Mouse (Mus musculus) forebrain, embryonic 15.5 days (tissue): Measurements from ENCODE around the gene Gm39566. TPM values are rescaled to one million over a fixed set of nuclear protein-coding genes. Genes with fewer than 3 reads are reported as not detected.

Experiments used
- ATAC-seq: fragments of 200-750 bp; cut with Nextera tagmentation; replicated peaks from 2 replicates; pipeline ENCODE4 v1.8.0; 2017; ENCODE audit warnings: mild to moderate bottlenecking, moderate TSS enrichment, moderate library complexity
- H3K27ac ChIP-seq: fragments of 300-500 bp; sonication (generic); replicated peaks from 2 replicates; pipeline ENCODE4 v1.5.1; 2015; ENCODE audit warnings: mild to moderate bottlenecking, inconsistent platforms
- H3K27me3 ChIP-seq: fragments of 300-500 bp; sonication (generic); 2 replicates; pipeline ENCODE4 v1.6.1; 2015; ENCODE audit warnings: inconsistent platforms
- H3K36me3 ChIP-seq: fragments of 300-500 bp; sonication (generic); 2 replicates; pipeline ENCODE4 v1.6.1; 2015; ENCODE audit warnings: mild to moderate bottlenecking, inconsistent platforms
- H3K4me1 ChIP-seq: fragments of 300-500 bp; sonication (generic); 2 replicates; pipeline ENCODE4 v1.6.1; 2015; ENCODE audit warnings: inconsistent platforms
- H3K4me2 ChIP-seq: fragments of 300-500 bp; sonication (generic); replicated peaks from 2 replicates; pipeline ENCODE4 v1.6.1; 2015; ENCODE audit warnings: mild to moderate bottlenecking, inconsistent platforms
- H3K4me3 ChIP-seq: fragments of 300-500 bp; sonication (generic); 2 replicates; pipeline ENCODE4 v1.5.1; 2015; ENCODE audit warnings: mild to moderate bottlenecking, inconsistent platforms
- H3K9ac ChIP-seq: fragments of 300-500 bp; sonication (generic); replicated peaks from 2 replicates; pipeline ENCODE4 v1.6.1; 2015; ENCODE audit warnings: mild to moderate bottlenecking, inconsistent platforms
- H3K9me3 ChIP-seq: fragments of 300-500 bp; sonication (generic); 2 replicates; pipeline ENCODE4 v1.6.1; 2016; ENCODE audit warnings: inconsistent platforms
- WGBS: fragments of 180-500 bp; shearing (Covaris S2); methylation state at CpG from one replicate; pipeline ENCODE4 v1.1.7; 2015; ENCODE audit warnings: mixed read lengths; 5-methylcytosine and 5-hydroxymethylcytosine counted together
- polyA plus RNA-seq: library from polyadenylated mRNA; unstranded; fragments of >200 nt; fragmentation: Nextera tagmentation; extraction: Ambion mirVana; gene quantifications from 2 replicates; pipeline ENCODE4 v1.2.1, GENCODE M21; 2015

The Gm39566 gene
- polyA plus RNA-seq, 1 experiment from 2014 or later, result not detected

GRCm38 (mm10) chr11:69846738-69847688 is 31.9 kb upstream of the Gm39566 start:
- peaks cover 31% of the 10 kb centered on the region for H3K4me1 ChIP-seq
- H3K36me3 ChIP-seq, result peaks cover 35% of the 10 kb centered on the region
- peak overlapping the region; percentile 86 for H3K4me2 ChIP-seq
- H3K27me3 ChIP-seq, result no peaks in the 10 kb centered on the region
- ATAC-seq, result peak; percentile 41
- H3K27ac ChIP-seq, result peak overlapping the region; percentile 97
- H3K4me3 ChIP-seq, result peak overlapping the region; percentile 58
- peak overlapping the region; percentile 66 for H3K9ac ChIP-seq
- H3K9me3 ChIP-seq, result no peaks in the 10 kb centered on the region
- WGBS, result 13% methylated on average over 37 of the region's 37 CpGs

GRCm38 (mm10) chr11:69846198-69846680 is 31.1 kb upstream of the Gm39566 start, which contains the start of gene Plscr3:
TSS of gene Plscr3 (plus strand) at chr11:69846376.
- peak within 1 kb of the TSS; percentile 86 for H3K4me2 ChIP-seq
- H3K27ac ChIP-seq, result peak within 1 kb of the TSS; percentile 97
- WGBS, result under 1% methylated on average over 33 of the region's 38 CpGs
- peak within 1 kb of the TSS; percentile 58 for H3K4me3 ChIP-seq
- peaks cover 31% of the 10 kb centered on the region for H3K4me1 ChIP-seq
- H3K36me3 ChIP-seq, result peaks cover 29% of the 10 kb centered on the region
- ATAC-seq, result peak; percentile 90
- no peaks in the 10 kb centered on the region for H3K9me3 ChIP-seq
- peak within 1 kb of the TSS; percentile 66 for H3K9ac ChIP-seq
- H3K27me3 ChIP-seq, result no peaks in the 10 kb centered on the region

- peak; percentile 20 for ATAC-seq
- WGBS, result under 1% methylated on average over 7 of the region's 7 CpGs
- H3K27me3 ChIP-seq, result no peaks in the 10 kb centered on the region
- H3K4me2 ChIP-seq, result peak overlapping the region; percentile 96
- no peaks in the 10 kb centered on the region for H3K9me3 ChIP-seq
- peak overlapping the region; percentile 95 for H3K4me3 ChIP-seq
- H3K9ac ChIP-seq, result peak overlapping the region; percentile 59
- H3K4me1 ChIP-seq, result peaks cover 39% of the 10 kb centered on the region
- H3K36me3 ChIP-seq, result no peaks in the 10 kb centered on the region
- H3K27ac ChIP-seq, result peak overlapping the region; percentile 98
Observed at GRCm38 (mm10) chr11:69838714-69839104, 23.6 kb upstream of the Gm39566 start.

DNA sequence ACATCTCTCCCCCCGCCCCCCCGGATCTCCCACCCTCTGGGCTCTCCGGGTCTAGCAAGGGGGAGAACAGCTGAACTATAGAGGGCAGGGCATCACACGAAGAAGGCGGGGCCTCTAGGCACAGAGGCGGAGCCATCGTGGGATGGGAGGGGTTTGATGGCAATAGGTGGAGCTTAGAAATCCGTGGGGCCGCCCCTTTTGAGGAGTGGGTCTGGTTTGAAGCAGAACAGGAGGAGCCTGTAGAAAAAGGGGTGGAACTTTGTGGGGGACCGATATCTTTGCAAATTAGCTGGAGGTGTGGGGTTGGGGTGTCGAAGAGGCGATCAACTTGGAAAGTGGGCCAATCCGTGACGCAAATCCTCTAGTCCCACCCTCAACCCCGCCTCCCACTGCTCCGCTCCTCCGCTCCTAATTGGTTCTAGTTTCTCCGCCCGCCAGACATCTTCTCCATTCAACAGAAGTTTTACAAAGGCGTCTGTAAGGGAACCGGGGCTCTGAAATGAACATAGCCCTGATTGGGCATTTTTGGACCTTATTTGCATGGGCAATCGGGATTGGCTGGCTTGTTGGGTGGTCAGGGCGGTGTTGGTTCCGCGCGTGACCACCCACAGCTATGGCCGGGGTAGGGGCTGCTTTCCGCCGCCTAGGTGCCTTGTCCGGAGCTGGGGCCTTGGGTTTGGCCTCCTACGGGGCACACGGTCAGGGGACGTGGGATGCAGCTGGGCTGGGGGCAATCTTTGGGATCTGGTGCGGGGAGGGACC is 23.0 kb upstream of the Gm39566 start, which contains the start of gene Tmem256:
Gene Tmem256 (plus strand): TSS at position 563 of the 762 bp plus-strand sequence.
- Histone ChIP-seq H3K36me3 (peaks cover 4% of the 10 kb centered on the region), H3K27ac (peak within 1 kb of the TSS; percentile 98), H3K27me3 (no peaks in the 10 kb centered on the region), H3K4me3 (peak within 1 kb of the TSS; percentile 95), H3K9me3 (no peaks in the 10 kb centered on the region), H3K4me1 (peaks cover 45% of the 10 kb centered on the region), H3K4me2 (peak within 1 kb of the TSS; percentile 96), H3K9ac (peak within 1 kb of the TSS; percentile 94)
- peak; percentile 88 for ATAC-seq
- WGBS, result under 1% methylated on average over 34 of the region's 34 CpGs

GRCm38 (mm10) chr11:69837604-69837951 is 22.5 kb upstream of the Gm39566 start, which contains the start of gene Nlgn2:
TSS of gene Nlgn2 (minus strand) at chr11:69837784.
- Histone ChIP-seq H3K4me2 (peak within 1 kb of the TSS; percentile 96), H3K9me3 (no peaks in the 10 kb centered on the region), H3K27ac (peak within 1 kb of the TSS; percentile 98), H3K4me3 (peak within 1 kb of the TSS; percentile 95), H3K9ac (peak within 1 kb of the TSS; percentile 94), H3K36me3 (peaks cover 10% of the 10 kb centered on the region), H3K27me3 (no peaks in the 10 kb centered on the region), H3K4me1 (peaks cover 50% of the 10 kb centered on the region)
- ATAC-seq, result peak; percentile 65
- under 1% methylated on average over 32 of the region's 32 CpGs for WGBS

DNA sequence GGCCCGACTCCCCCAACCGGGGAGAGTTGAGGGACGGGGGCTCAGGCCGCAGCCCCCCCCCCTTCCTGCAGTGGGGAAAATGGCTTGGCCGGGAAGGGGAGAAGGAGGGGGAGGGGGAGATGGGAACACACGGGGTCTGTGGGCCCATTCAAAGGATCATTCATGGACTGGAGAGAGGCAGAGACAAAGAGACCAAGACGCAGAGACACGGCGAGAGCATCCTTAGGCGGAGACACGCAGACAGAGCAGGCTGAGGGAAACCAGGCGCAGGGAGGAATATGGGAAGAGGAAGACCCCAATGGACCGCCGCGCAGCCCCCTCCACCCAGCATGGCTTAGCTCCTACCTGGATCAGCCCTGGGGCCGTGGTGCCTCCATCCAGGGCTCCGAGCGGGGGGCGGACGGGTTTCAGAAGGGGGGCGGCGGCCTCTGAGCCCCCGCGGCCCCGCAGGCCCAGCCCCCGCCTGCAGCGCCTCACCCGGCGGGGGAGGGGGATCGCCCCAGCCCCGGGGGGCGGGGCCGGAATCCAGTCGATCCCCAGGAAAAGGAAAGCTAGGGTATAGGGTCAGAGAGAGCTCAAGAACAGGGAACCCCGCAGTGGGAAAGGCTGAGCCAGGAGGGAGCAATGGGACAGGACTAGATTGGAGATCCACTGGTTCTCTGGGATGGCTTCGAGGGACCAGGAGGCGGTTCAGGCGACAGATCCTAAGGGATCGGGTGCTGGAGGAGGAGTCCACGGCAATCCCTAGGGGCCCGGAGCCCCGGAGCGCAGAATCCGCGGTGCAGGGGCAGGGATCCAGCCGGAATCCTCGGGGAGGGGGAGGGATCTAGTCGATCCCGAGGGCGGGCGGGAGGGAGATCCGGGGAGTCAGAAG is 21.8 kb upstream of the Gm39566 start:
- Histone ChIP-seq H3K9me3 (no peaks in the 10 kb centered on the region), H3K4me1 (peaks cover 52% of the 10 kb centered on the region), H3K4me3 (peak overlapping the region; percentile 95), H3K27ac (peak overlapping the region; percentile 98), H3K9ac (peak overlapping the region; percentile 94), H3K36me3 (peaks cover 16% of the 10 kb centered on the region), H3K4me2 (peak overlapping the region; percentile 96), H3K27me3 (no peaks in the 10 kb centered on the region)
- WGBS, result under 1% methylated on average over 51 of the region's 52 CpGs
- peak; percentile 12 for ATAC-seq

- Histone ChIP-seq H3K36me3 (peaks cover 19% of the 10 kb centered on the region), H3K4me1 (peaks cover 52% of the 10 kb centered on the region)
- WGBS, result 3% methylated on average over 4 of the region's 4 CpGs
Observed at GRCm38 (mm10) chr11:69835966-69836335, 20.9 kb upstream of the Gm39566 start.

DNA sequence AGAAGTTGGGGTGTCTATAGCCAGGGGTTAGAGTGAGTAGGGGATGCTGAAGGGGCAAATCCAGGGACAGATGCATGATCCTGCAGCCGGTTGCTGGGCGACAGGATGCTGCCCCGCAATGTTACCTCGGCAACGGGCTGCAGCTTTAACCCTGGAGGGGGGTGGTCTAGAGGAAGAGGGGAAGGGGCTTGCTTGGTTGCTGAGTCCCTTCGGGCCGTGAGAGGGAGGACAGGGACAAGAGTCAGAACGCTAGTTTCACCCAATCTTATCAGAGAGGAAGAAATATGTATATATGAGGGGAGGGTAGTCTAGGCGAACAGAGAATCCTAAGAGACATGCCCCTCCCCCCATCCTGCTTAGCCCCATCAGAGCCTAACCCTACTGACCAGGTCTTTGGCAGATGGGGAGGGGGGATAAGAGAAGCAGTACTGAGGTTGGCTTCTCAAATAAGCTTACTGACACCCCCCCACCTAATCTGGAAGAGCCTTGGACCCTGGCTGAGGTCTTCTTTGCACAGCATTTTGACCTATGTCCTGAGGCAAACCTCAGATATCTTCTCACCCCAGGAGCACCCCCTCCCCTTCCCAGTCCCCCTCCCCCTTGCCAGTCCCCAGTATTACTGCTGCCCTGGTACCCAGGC is 20.3 kb upstream of the Gm39566 start:
- no peak for ATAC-seq
- WGBS, result 2% methylated on average over 9 of the region's 9 CpGs
- Histone ChIP-seq H3K9ac (peak overlapping the region; percentile 94), H3K27ac (peak overlapping the region; percentile 58), H3K4me1 (peaks cover 52% of the 10 kb centered on the region), H3K4me3 (peak overlapping the region; percentile 95), H3K36me3 (peaks cover 19% of the 10 kb centered on the region), H3K9me3 (no peaks in the 10 kb centered on the region), H3K27me3 (no peaks in the 10 kb centered on the region), H3K4me2 (peak overlapping the region; percentile 96)

More at GRCm38 (mm10) chr11:69835966-69836335, 20.9 kb upstream of the Gm39566 start:
- Histone ChIP-seq H3K9me3 (no peaks in the 10 kb centered on the region), H3K9ac (peak overlapping the region; percentile 94), H3K27me3 (no peaks in the 10 kb centered on the region), H3K4me3 (peak overlapping the region; percentile 95), H3K4me2 (peak overlapping the region; percentile 96), H3K27ac (peak overlapping the region; percentile 98)
- no peak for ATAC-seq

DNA sequence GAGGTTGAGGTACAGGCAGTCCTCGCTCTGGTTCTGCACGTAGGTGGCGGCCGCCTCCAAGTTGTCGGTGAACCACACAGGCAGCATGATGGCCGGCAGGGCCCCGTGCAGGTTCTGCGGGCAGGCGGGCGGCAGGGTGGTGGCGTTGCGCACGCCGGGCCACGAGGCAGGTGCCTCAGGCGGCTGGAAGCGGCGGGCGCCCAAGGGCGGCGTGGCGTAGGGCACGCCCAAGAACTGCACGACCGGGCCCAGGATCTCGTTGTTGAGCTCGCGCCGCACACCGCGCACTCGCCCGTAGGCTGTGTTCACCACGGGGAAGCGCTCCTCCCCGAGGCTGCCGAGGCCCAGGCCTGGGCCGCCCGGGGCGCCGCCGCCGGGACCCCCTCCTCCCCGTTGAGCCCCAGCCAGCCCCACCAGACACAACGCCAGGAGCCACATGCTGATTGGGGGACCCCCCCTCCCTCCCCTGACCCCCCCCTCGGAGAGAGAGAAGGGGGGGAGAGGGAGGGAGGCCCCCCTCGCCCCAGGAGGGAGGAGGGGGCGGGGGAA is 19.0 kb upstream of the Gm39566 start:
- Histone ChIP-seq H3K4me1 (peaks cover 46% of the 10 kb centered on the region), H3K9ac (peak overlapping the region; percentile 94)

GRCm38 (mm10) chr11:69833554-69833953 is 18.5 kb upstream of the Gm39566 start:
- no peaks in the 10 kb centered on the region for H3K27me3 ChIP-seq
- H3K4me2 ChIP-seq, result peak overlapping the region; percentile 96
- peak overlapping the region; percentile 95 for H3K4me3 ChIP-seq
- H3K27ac ChIP-seq, result peak overlapping the region; percentile 58
- H3K9me3 ChIP-seq, result no peaks in the 10 kb centered on the region
- no peak for ATAC-seq
- peaks cover 42% of the 10 kb centered on the region for H3K4me1 ChIP-seq
- H3K36me3 ChIP-seq, result peaks cover 25% of the 10 kb centered on the region
- 47% methylated on average over 8 of the region's 8 CpGs for WGBS
- H3K9ac ChIP-seq, result peak overlapping the region; percentile 94

More for the DNA sequence above, 19.0 kb upstream of the Gm39566 start:
- 4% methylated on average over 45 of the region's 48 CpGs for WGBS
- no peak for ATAC-seq
- H3K36me3 ChIP-seq, result peaks cover 22% of the 10 kb centered on the region
- H3K27ac ChIP-seq, result peak overlapping the region; percentile 58
- H3K4me3 ChIP-seq, result peak overlapping the region; percentile 95
- H3K27me3 ChIP-seq, result no peaks in the 10 kb centered on the region
- H3K9me3 ChIP-seq, result no peaks in the 10 kb centered on the region
- H3K4me2 ChIP-seq, result peak overlapping the region; percentile 96
